Mouse (Mus musculus): Measurements from ENCODE around the gene Vcl.
A peak's percentile ranks its signal among the peaks of the same experiment; 100 is the strongest.

Vcl gene

DNA sequence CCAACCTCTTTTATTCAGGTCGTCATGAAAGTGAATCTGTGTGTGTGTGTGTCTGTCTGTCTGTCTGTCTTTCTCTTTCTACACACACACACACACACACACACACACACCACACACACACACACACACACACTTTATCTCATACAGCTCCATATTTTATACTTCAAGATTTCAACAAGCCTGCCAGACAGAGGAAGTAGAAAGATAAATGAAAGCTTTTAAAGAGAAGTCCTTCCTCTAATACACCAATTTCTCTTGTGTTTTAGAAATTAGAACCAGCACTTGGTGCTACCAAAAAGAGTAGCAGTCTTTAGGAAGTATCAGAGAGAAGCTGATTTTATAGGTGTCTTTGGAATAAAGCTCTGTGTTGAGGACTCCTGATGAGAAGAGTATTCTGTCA lies 9.7 kb downstream of the Vcl start:
- DNase-seq (ENCODE audit: low spot score in 2 of 2): no peak

DNA sequence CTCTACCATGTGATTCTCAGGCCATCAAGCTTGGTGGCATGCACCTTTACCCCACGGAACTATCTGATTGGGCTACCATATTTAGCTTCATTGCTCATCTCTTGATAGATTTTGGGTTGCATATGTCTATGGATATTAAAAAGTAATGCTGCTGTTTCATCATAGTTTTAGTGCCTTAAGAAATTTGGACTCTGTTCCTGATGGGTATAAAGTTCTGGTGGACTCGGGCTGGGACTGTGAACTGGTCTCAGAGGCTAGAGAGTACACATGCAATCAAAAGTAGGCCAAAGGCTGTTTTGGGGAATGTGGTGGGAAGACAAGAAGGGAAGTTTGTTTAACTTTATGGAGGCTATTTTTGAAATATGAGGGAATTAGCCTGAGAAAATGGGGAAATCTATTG lies 16.1 kb downstream of the Vcl start:
- DNase-seq (ENCODE audit: low spot score in 2 of 2): no peak

DNA sequence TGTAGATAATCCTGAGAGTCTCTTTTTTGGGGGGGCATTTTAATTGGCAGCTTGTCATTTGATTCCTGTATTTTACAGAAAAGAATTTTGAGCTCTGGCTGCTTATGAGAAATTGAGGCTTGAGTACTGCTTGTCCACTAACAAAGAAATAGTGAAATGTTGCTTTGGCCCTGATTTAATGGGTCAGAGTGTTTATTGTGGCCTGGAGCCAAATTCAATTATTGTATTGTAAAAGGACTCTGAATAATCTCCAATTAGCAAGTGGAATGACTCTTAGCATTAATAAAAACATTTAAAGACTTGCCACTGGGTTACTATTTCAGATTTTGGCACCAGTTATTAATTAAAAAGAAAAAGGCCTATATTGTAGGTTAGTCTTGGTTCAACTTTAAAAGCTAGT lies 26.8 kb downstream of the Vcl start:
- no peak for DNase-seq (ENCODE audit: low spot score in 2 of 2)

DNA sequence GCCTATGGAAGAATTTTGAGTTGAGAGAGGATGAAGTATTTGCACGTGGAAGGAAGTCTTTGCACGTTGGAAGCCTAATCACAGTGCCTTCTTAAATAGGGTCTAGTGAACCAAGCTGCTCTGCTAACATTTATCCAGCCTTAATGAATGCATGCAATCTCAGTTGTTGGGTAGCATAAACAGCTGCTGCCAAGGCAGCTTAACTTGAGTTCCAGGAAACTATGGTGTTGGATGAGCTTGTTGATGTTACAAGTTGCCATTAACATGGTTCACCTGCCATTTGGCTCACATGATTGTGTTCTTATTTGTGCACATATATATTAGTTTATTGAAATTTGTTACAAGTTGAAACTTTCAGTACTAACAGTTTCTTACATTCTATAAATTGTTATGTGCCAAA lies 29.8 kb downstream of the Vcl start:
- DNase-seq (ENCODE audit: low spot score in 2 of 2): no peak

DNA sequence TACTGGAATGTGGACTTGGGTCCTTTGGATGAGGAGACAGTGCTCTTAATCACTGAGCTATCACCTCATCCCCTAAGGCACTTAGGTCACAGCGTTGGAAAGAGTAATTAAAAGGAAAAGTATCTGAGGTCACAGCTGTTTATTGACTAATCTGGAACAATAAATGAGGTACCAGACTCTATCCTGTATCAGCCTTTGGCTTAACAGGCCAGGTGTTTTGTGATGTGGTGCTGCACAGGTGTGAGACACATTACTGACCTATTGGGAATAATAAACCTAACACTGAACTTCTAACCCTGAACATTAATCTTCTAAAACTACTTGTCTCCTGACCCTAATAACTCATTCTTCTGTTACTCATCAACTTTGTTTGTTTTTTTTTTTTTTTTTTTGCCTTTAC lies 33.3 kb downstream of the Vcl start:
- DNase-seq (ENCODE audit: low spot score in 2 of 2): no peak

DNA sequence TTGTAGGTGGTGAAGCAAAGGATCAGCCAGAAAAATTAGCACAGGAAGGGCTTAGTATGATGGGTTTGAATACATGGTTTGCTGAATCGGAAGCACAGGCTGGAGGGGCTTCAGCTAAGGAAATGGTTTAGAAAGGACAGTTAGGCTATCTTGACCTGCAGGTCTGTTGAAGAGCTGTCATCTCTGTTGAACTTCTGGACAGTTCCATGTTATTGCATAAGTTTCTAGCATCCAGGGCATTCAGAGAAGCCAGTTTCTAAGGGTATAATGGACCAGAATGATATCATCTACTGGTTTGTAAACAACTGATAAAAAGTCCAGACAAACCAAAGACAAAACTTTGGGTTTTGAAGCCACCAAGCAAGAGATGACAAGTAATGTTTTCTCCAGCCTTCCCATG lies 33.7 kb downstream of the Vcl start:
- DNase-seq (ENCODE audit: low spot score in 2 of 2): no peak

DNA sequence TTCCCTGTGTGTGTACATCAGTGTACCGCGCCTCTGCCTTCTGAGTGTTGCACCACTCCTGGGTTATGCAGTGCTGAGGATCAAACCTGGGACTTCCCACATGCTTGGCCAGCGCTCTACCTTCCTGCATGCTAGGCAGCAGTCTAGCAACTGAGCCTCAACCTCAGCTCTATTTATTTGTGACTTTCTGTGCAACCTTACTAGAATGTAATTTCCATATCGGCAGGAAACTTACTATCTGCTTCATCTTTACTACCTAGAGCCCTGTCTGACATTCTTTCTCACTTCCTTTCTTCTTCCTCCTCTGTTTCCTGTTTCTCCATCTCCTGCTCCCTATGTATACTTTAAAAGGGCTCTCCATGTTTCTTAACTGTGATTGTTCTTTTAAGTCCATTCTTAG lies 34.7 kb downstream of the Vcl start:
- DNase-seq (ENCODE audit: low spot score in 2 of 2): no peak

DNA sequence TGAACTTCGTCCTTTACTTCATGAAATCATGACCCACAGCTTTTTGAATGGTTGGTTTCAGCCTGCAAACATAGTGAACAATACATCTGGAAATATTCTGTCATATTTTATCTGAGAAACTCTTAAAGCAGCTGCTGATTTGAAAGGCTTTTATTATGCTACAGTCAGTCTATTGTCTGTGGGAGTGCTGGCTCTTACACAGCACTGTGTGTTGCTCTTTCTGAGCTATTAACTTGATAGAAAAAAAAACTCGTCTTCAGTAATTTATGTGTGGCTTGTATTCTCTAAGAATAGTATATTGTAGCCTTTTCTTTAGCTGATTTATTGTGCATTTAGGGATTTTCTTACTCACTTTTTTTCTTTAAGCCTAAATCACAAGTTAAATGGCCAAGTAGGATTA lies 35.1 kb downstream of the Vcl start:
- no peak for DNase-seq (ENCODE audit: low spot score in 2 of 2)

DNA sequence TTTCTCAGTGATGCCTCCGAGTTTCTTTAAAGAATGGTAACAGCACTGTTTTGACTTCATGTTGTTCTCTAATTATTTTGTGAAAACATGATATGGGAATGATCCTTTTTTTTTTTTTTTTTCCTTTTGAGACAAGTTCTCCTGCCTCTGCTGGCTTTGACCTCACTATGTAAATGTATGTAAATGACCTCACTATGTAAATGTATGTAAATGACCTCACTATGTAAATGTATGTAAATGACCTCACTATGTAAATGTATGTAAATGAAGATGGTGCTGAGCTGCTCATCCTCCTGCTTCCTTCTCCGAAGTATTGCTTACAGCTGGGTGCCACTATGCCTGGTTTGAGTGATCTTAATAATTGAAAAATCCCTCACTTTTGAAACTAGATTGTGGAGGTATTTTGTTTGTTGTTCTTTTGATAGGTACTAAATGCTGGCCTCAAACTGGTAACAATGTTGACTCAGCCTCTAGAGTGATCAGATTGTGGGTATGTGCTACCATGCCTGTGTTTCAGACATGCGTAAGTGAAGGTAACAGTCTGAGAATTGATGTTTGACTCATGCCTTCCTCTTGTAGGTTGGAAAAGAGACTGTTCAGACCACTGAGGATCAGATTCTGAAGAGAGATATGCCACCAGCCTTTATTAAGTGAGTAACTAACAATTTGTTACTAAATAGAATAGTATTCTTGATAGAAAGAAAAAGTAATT lies 37.9 kb downstream of the Vcl start:
- no peak for DNase-seq (ENCODE audit: low spot score in 2 of 2)

DNA sequence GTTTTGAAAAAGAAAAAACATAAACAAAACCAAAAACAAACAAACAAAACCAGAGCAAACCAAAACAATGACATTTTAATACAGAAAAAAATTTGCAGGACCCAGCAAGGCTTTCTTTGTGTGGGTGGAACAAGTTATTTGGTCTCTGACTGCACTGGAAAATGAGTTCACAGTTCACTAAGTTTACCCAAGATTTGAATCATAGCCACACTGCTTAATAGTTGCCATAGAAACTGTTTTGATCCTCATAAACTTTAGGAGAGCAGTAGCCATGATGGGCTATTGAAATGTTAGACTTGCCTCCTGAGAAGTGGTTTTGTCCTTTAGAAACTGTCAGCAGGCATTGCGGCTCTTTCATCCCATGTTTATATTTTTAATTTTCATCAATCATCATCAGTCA lies 39.9 kb downstream of the Vcl start:
- no peak for DNase-seq (ENCODE audit: low spot score in 2 of 2)

DNA sequence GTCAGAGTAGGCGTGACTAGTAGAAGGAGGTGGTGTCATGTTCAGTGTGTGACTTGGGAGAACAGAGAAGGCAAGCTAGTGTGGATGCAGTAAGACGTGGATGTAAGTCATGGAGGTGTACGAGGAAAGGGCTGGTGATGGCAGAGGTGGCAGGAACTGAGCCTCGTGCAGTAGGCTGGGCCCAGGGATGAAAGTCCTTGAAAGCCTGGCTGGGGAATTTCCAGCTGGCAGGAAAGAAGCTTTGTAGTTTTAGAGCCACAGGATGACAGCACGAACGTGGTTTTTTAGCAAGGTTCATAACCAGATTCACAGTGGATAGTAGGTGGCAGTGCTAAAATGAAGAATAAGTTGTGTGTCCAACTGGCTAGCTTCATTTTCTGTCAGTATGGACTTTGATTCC lies 41.2 kb downstream of the Vcl start:
- no peak for DNase-seq (ENCODE audit: low spot score in 2 of 2)

DNA sequence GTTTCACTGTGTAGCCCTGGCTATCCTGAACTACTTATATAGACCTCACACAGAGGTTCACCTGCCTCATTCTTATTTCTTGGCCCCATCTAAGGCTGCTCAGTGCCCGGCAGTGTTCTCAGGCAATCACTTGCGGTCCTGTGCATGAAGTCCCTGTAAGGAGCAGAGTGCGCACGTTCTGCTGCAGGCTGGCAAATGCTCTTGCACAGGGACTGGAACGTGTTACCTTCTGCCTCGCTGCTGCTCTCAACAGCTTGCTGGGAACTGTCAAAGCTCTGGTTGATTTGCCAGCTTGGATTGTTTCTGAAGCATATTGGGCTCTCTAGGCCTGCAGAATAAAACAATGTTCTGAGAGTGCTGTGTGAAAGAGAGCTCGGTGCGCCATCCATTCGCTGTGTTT lies 41.7 kb downstream of the Vcl start:
- no peak for DNase-seq (ENCODE audit: low spot score in 2 of 2)

DNA sequence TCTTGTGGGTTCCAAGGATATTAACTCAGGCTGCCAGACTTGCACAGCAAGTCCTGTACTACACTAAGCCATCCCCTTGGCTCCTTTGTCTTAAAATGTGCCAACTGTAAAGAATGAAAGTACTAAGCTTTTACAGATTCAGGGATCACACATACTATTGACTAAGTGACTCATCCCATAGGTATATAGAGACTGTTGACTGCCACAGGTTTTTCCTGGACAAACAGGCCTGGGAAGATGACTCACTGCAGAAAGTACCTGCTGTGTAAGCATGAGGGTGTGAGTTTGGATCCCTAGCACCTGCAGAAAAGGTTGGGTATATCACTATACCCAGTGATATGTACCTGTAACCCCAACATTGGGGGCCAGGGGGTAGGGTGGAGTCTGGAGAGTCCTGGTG lies 44.6 kb downstream of the Vcl start:
- no peak for DNase-seq (ENCODE audit: low spot score in 2 of 2)

DNA sequence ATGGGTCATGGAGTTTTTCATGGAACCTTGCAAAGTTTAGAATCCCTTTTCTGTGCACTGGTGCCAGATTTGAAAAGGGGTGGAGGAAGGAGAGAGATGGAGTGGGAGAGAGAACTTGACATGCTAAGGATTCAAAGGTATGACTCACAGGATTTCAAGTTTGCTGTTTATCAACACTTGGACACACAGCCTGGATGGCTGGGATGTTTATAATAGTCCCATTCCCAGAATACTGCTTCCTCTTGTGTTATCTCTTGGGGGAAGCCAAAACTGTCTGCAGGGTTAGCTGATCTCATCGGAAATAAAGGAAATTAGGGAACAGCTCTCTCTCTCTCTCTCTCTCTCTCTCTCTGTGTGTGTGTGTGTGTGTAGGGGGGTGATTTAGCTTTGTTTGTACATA lies 47.5 kb downstream of the Vcl start:
- DNase-seq (ENCODE audit: low spot score in 2 of 2): no peak

DNA sequence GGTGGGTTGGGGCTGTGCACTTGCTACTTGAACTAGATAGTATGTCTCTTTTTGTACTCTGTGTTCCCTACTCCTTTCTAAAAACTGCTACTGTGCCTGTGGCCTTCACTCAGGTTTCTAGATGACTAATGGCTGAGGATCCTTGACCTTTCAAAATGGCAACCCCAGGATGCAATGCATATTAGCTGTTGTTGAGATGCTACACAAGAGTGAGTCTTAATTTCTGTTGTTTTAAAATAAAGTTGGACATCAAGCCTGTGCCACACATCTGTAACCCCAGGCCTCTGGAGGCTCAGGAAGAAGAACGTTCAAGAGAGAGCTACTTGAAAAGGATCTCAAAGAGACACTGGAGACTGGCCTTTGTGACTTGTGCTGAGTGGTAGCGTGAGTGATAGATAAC lies 48.5 kb downstream of the Vcl start:
- DNase-seq (ENCODE audit: low spot score in 2 of 2): no peak

DNA sequence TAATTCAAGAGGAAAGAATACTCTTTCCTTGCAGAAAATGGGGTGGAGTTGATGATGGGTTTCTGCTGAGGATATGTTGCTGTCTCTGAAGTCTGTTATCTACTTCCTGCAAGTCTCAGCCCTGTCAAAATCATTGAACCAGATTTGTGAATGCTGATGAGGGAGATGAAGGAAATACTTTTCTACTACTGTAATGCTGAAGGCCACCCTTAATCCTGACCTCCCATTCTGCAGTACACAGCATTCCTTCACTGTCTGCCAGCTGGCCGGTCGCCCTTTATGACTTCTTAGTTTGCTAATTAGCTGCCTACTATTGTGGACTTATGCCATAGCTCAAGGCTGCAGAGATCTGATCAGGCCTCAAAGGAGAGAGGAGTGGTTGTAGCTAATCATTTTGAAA lies 54.6 kb downstream of the Vcl start:
- no peak for DNase-seq (ENCODE audit: low spot score in 2 of 2)

DNA sequence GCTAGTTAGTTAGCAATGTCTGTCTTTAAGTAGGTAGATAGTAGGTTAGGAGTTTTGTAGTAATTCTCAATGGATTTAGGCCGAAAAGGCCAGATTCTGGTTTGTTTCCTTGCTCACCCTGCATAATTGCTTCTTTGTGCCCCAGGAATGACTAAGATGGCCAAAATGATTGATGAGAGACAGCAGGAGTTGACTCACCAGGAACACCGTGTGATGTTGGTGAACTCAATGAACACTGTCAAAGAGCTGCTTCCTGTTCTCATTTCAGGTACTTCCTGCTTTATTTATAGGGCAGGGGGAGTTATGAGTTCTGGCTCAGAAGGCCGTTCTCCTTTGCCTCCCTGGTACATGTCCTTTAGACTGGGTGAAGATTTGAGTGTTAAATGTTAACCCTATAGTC lies 56.3 kb downstream of the Vcl start:
- DNase-seq (ENCODE audit: low spot score in 2 of 2): no peak

DNA sequence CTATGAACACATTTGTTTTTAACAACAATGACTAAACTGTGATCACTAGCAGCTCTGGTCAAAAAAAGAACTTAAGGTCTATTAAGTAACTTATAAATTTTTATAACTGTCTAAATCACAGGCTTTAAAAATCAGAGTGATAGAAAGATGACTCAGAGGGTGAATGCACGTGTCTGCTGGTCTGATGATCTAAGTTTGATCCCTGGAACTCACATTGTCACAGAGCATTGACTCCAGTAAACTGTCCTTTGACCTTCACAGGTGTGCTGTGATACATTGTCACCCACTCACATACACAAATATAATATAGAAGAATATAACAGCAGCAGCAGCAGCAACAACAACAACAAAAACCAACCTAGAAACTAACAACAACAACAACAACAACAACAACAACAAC lies 62.3 kb downstream of the Vcl start:
- DNase-seq (ENCODE audit: low spot score in 2 of 2): no peak

DNA sequence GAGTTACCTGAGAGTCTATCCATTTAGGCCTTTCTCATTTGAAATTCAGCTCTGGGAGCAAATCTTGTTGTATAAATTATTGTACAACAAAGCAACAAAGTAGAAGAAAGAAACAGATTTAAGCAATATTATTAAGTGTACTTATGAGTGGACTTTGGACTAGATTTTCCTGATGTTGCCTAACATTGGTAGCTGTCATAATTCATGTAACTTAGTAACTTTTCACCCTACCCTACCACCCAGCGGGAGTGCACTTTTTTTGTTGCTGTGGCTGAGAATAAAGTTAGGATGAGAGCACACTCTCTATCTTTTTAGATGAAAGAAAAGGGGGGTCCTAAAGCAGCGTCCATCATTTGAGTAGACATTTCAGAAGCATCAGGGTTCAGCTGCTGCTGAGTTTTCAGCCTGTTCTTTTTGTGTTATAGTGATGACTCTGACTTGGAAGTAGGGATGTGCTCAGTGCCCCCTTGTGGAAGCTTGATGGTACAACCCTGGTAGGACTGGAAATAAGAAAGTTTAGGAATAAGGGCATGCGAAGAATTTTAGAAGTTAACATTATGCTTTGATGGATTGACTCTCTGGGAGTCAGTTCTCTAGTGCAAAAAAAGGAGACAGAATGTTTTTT lies 64.0 kb downstream of the Vcl start:
- peak in 1 of 2 experiments; percentile 26 for DNase-seq (ENCODE audit: low spot score in 2 of 2)

DNA sequence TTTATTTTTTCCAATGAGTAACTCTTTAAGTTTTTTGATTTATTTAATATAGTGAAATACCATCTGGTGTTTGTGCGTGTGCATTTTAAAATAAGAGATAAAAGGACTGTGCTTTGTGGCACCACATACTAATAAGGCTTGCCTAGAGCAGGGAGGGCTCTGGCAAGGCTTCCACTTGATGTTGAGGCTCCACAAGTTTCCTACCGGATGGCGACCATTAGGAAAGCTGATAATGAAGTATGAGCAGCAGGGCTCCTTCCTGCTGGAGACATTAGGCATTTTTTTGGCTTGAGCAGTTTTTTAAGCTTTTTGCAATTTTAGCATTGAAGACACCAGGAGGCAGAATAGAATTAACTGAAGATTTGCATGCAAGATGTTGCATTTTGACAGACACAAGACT lies 65.3 kb downstream of the Vcl start:
- no peak for DNase-seq (ENCODE audit: low spot score in 2 of 2)

DNA sequence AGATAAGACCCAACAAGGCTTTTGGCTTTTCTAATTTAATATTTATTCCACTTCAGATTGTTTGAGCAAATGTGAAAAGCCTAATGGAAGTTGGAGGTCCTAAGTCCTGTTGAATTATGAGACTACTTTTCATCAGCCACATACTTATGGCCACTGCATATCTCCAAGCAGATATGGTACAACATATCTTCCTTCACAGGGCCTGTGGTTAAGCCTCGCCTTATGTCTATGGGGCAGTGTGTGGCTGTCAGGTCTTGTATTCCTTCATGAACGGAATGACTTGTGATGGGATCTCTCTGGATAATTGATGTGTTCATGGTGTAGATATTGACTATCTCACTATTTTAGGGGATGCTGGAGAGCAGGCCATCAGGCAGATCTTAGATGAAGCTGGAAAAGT lies 66.3 kb downstream of the Vcl start:
- DNase-seq (ENCODE audit: low spot score in 2 of 2): no peak

DNA sequence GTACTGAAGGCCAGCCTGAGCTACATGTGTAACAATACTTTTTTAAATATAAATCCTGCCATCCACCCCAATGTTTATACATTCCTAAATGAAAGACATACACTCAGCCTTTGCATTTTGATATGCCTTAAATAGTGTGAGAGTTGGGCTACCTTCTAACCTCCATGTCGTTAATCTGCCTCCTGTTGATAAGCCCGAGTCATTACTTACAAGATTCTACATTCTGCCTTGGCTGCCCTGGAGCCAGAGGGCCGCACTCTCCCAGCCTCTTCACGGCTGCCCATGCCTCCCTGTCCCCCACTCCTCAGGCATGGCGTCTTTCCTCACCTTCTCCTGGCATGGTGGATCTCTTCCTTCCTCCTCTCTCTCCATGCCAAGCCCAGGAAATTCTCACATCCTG lies 67.2 kb downstream of the Vcl start:
- no peak for DNase-seq (ENCODE audit: low spot score in 2 of 2)

DNA sequence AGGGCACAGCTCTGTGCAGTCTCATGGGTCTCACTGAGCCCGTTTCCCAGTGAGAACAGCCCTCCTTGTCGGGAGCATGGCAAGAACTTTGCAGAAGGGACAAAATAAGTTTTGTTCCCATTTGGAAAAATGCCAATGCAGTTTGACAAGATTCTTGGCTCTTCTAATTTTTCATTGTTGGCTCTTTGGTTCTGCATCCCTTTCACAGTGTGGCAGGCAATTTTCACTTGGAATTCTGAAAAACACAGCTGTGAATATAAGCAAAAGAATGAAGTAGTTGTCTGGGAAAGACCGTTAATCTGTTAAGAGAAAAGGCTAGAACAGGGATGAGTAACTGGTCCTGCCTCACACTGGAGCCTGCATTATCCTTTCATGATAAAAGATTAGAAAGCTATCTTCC lies 68.3 kb downstream of the Vcl start:
- no peak for DNase-seq (ENCODE audit: low spot score in 2 of 2)

DNA sequence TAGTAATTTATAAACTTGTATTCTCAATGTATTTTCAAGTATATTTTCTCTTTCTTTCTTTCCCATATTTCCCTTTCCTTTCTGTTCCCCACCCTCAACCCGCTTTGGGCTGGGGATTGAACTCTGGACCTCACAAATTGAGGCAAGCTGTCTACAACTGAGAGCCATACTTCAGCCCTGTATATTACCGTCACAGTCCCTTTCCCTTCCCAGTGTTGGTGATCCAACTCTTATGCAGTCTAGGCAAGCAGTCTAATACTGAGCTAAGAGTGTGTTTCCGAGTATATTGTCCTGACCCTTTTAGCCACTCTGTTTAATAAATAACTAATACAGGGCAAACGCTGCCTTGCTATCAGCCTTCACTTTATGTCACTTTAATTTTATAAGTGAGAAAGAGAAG lies 70.4 kb downstream of the Vcl start:
- no peak for DNase-seq (ENCODE audit: low spot score in 2 of 2)
